Mouse (Mus musculus) kidney, postnatal 4 days (tissue): ENCODE data around the gene Larp4b.

Source experiments
- DNase-seq, 2 experiments: peaks; one replicate each; pipeline ENCODE4 v3.0.0; 2021; ENCODE audit warnings: mixed read lengths in 2 of 2

The Larp4b gene

DNA sequence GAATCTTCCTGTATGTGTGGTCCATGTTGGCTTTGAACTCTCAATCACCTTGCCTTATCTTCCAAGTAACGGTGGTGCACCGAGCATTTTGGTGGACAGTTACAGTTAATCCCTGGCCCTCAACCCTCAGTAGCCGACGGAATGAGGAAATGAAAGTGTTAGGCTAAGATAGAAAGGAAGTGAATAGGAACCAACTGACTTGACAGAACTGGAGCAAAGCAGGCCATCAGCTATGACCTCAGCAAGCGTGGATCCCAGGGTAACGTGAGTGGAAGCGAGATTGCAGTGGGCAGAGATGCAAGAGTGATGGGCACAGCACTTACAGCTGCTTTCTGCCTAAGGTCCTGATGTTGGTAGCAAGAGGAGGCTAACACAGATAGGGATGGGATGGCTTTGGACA lies 31.5 kb downstream of the Larp4b start:
- DNase-seq, result no peak

DNA sequence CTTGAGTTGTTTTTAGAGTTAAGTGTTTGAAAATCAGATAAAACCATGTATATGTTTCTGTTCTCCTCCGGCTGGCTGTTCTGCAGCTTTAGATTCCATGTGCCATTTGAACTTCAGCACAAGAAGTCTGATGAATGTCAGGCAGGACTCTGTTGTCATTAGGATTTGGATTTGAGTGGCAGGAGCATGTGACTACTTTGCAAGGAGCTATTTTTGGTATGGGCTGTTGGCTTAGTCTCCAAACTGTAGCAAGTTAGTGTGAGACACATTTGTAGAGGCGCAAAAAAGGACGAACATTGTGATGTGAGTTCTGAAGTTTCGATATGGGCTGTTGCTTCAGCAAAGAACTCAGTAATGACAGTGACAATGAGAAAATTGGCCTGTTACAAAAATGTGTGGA lies 34.0 kb downstream of the Larp4b start:
- DNase-seq, result no peak

DNA sequence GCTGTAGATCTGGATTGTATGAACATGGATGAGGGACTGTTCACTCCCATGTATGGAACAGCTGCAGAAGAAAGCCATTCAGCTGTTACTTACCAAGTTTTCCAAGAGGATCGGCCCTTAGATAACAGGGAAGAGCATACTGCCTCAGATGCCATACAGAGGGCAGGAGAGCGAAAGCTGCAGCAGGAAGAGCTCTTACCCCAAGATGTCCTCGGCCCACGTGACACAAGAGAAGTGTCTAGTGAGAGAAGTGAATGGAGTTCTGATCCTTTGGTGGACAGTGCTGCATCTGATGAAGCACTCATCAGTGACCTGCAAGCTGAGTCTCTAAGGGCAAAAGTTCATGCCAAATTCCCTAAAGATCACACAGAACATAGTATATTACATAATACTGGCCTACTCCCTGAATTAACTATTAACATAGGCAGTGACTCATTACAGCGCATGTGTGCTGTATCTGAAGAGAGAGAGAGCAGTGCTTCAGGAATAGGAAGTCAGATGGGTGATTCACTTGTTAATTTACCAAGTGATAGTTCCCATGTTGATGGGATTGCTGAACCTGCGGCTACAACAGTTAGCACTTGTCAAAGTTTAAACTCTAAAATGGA lies 35.1 kb downstream of the Larp4b start:
- peak in 1 of 2 experiments; percentile 13 for DNase-seq

DNA sequence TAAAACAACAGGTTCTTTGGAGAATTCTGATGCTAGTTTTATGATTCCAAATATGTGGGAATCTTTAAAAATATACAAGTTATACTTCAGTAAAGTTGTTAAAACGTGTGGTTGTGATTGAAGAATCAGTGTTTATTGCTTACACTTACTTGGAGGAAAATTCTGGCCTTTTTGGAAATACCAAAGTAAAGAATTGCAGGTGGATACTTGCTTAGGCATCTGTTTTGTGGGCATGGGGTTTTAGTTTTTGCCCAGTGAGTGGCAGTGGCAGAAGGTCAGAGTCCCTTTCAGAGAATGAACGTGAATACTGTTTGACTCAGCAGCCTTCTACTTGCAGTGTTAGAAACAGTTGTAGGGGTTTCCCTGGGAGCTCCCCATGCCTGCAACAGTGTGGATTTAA lies 40.7 kb downstream of the Larp4b start:
- no peak for DNase-seq

- no peak for DNase-seq
Observed at GRCm38 (mm10) chr13:9136088-9136487, 42.4 kb downstream of the Larp4b start.

DNA sequence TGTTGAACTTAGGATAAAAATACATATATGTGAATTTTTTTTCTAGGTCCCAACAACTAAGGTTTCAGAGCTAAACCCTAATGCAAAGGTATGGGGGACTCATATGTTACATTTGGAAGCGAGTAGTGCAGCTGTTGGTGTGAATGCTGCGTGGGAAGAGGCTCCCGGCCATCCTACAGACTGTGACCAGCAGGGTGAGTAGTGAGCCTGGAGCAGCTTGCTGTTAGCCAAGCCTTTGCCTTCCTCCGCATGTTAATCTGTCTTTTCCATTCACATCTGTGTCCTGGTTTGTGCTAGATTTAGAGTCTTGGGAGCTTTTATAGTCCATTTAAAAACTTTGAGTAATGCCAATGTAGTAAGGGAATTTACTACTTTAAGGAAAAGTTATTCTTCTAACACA lies 43.1 kb downstream of the Larp4b start:
- DNase-seq, result peak; percentile 13 to 19

DNA sequence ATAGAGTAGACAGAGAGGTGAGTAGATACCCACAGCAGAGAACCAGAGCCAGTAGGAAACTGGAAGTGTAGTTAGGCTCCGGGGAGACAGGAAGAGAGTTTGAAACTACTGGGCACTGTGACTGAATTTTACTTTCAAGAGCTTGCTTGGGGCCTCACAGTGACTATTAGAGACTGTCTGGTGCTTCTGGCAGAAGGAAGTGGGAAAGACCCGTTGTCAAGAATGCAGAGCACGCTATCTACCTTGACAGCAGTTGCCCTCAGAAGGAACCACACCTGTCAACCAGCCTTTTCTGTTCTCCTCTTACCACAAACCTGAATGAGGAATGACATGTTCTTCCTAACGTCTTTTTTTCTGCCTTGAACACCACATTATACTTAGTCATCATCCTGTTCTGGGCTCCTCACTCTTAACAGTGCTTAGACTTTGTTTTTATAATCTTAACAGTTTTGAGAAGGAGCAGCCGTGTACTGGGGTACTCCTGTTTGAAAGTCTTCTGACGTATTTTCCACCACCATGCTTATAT lies 45.8 kb downstream of the Larp4b start:
- DNase-seq, result no peak

DNA sequence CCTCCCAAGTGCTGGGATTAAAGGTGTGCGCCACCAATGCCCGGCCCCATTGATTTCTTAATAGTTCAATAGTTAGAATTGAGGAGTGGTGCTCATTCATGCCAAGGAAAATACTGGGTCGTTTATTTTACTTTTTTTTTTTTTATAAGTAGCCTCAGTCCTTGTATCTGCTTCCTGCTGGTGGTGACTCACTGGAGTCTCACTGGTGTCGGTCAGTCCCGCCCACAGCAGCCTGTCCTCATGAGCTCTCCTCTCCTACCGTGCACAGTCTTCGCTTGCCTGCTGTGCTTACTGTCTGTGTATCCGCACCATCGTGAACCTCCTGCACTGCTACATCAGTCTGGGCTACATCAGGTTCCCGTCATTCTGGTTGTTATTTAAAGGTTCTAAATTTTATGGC lies 46.5 kb downstream of the Larp4b start:
- peak in 1 of 2 experiments; percentile 21 for DNase-seq

- DNase-seq, result no peak
Observed at GRCm38 (mm10) chr13:9142371-9142770, 48.7 kb downstream of the Larp4b start.

GRCm38 (mm10) chr13:9148830-9149229 lies 55.1 kb downstream of the Larp4b start:
- no peak for DNase-seq

DNA sequence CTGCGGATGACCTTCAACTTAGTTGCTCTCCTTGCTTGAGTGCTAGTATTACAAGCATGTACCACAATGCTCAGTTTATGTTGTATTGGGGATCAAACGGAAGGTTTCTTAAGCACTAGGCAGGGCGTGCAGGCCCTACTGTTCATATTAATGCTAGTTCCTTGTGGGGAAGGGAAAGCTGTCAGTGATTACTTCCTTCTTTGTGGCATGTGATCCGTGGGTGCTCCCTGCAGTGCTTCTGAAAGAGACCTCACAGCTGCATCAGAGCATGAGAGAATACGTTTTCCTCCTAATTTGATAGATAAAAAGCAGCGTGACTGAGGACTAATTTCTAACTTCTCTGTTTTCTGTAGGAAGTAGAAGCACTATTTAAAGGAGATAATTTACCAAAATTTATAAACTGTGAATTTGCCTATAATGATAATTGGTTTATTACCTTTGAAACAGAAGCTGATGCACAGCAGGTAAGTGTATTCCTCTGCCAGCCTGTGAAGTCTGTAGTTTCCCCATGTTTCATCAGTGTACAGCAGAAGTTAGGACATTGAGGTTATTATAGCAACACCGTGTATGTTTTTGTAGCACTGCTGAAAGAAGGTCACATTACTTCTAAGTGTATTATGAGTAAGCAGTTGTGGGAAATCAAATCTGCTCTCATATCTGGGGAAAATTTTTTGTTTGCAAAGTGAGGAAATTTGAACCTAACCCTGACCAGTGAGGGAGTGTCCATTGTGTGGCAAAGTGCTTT lies 56.0 kb downstream of the Larp4b start:
- no peak for DNase-seq

GRCm38 (mm10) chr13:9151100-9151499 lies 57.4 kb downstream of the Larp4b start:
- no peak for DNase-seq

GRCm38 (mm10) chr13:9151619-9152018 lies 57.9 kb downstream of the Larp4b start:
- no peak for DNase-seq

DNA sequence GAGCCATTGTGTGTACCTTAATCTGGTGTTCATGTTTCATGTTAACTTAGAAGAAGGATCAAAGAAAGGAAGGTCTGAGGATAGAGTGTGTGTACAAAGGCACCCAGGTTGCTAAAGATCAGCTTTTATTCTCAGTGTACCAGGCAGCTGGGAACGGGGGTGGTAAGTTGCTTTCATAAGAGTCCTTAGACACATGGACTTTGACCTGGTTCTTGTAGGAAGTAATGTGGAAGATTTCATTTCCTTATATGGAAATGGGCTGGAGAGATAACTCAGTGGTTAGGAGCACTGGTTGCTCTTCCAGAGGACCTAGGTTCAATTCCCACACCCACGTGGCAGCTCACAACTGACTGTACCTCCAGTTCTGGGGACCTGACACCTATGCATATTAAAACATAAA lies 58.6 kb downstream of the Larp4b start:
- no peak for DNase-seq

DNA sequence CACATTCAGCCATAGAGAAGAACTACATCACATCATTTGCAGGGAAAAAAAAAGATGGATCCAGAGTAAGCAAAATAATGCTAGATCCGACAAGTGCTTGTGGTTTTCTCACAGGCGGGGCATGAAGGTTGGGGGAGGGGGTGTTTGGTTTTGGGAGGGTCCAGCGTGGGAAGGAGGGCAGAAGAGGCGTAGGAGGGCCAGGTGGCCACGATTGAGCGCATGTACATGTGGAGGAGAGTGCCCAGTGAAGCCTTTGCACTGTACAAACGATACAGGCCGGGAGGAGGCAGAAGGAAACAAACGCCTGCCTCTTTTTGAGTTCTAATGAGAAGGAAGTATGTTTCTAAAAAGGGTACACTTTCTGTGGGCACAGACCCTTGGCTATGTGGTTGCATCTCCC lies 60.1 kb downstream of the Larp4b start:
- peak; percentile 26 to 51 for DNase-seq

DNA sequence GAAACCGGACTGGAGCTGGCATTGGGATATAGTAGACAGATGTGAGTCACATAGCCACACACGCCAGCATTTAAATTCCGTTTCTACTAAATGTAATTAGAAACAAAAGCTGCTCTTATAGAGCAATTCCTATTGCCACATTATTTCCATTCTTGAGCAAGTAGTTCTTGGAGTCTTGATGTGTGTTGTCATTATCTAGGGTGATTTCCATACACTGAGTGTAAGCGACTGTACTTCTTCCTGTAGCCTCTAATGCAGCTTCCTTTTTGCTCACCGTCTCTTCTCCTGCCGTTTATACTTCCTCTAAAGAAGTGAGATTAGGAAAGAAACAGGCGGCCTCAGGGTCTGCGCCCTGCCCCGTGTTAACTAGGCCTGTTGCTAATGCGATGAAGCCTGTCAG lies 65.6 kb downstream of the Larp4b start:
- DNase-seq, result no peak

DNA sequence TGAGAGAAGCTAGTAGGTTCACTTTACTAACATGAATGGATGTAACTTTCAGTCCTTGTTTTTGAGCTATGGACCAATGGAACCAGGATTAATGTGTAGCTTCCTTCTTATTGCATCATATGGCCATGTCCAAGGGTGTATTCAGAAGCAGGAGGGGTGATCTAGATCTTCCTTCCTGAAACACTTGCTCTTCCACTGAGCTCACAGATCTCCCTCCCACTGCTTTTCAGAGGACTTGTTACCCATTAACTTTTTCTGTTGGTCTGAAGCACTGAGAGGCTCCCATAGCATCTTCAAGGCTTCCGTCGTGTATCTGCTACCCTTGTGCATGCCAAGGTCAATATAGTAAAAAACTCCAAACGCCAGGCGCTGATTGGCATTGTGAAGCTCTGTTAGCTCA lies 69.2 kb downstream of the Larp4b start:
- DNase-seq, result no peak

DNA sequence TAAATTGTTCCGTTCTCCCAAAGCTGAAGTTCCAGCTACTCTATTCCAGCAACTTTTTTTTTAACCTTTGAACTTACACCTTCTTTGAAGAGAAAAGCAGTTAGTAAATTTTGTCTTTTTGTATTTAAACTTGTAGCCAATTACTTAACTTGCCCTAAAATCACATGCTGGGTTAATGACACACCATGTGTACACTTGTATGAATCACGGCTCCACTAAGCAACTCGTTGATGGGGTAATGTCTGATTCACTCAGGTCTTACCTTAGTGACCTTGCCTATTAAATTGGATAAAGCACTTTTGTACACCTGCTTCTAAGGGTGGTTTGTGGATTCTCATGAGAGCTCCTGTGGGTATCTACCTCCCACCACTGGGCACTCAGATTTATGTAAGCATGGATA lies 74.2 kb downstream of the Larp4b start:
- DNase-seq, result no peak

GRCm38 (mm10) chr13:9169616-9170015 lies 75.9 kb downstream of the Larp4b start:
- no peak for DNase-seq

- DNase-seq, result no peak
Observed at GRCm38 (mm10) chr13:9170726-9171125, 77.0 kb downstream of the Larp4b start.

DNA sequence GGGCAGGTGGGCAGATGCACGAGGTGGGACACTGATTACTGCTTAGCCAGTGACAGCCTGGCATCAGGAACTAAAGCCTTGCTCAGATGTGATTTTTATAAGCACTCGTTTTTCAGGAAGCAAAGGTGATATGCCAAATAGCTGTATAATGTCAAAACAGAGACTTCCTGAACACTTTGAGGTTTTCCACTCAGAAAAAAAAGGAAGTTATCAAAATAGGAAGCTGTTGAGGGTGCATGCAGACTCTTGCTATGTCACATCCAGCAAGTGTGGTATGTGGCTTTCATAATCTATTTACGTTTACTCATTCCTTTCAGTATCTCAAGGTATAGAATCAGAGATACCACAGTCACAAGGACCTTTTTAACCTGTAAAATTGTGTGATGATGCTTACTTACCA lies 79.7 kb downstream of the Larp4b start:
- DNase-seq, result no peak

- DNase-seq, result no peak
Observed at GRCm38 (mm10) chr13:9175171-9175570, 81.5 kb downstream of the Larp4b start.

- DNase-seq, result no peak
Observed at GRCm38 (mm10) chr13:9178270-9178669, 84.6 kb downstream of the Larp4b start.

DNA sequence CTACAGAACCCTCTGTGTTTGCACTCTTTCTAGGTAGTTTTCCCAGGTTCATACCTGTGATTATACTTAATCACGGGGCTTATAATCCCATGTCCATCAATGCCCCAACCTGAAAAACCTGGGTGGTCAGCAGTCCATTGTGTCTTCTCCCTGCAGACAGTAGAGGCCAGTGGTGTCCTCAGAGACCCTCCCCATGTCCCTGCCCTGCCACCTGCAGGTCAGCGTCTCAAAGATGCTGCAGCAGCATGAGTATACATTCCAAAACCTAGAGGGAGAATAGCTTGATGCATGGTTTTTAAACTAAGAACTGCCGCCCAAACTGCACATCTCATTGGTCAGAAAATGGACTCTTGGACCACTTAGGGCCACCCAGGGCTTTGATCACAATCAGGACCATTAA lies 85.0 kb downstream of the Larp4b start:
- no peak for DNase-seq

- peak in 1 of 2 experiments; percentile 45 for DNase-seq
Observed at GRCm38 (mm10) chr13:9180221-9180620, 86.5 kb downstream of the Larp4b start.
